ENCODE assay signal across 8 mouse cellular contexts in genomic region chr11:60927264-60927663, GRCm38 (mm10). TPM values are rescaled to one million over a fixed set of nuclear protein-coding genes. Genes with fewer than 3 reads are reported as not detected.
DNase-seq lines count a peak whose midpoint lies in the region; ATAC-seq and TF ChIP-seq lines count a peak whose summit lies in the region.

No protein-coding gene starts in this region.

- no peak overlapping the region for H3K4me3 ChIP-seq in MEL (ENCODE audit: control insufficient read depth in 1 of 2, insufficient read depth in 1 of 2, low read depth in 2 of 2, low read length in 2 of 2)
- peak overlapping the region; percentile 45 for H3K4me3 ChIP-seq in cerebellum, adult 2 months (replicated peaks; ENCODE audit: insufficient read depth, low read depth, low read length)
- no peak overlapping the region for H3K4me3 ChIP-seq in lung, embryonic 14.5 days (ENCODE audit: low read depth, low read length)
- no peak overlapping the region for H3K4me3 ChIP-seq in thymus, adult 2 months (ENCODE audit: control insufficient read depth, insufficient read depth, low read length)

- 0 out of 4 replicates have a peak, but pooled peaks of 1 of the 2 experiments have one; percentile 27 for TF ChIP-seq POLR2A in MEL (IDR thresholded peaks at IDR 0.05; ENCODE audit: control insufficient read depth in 1 of 2, insufficient read depth in 1 of 2, low read depth in 1 of 2, low read length in 2 of 2, poor library complexity in 1 of 2)
- no peak for TF ChIP-seq POLR2A in cerebellum, adult 2 months (IDR thresholded peaks at IDR 0.05; ENCODE audit: borderline replicate concordance, insufficient read depth, low read length)
- TF ChIP-seq POLR2A in thymus, adult 2 months (IDR thresholded peaks at IDR 0.05; ENCODE audit: control insufficient read depth, extremely low read depth, insufficient read depth, low read length, poor library complexity): no peak

- peak overlapping the region; percentile 61 for H3K9ac ChIP-seq in MEL (ENCODE audit: control insufficient read depth, low read depth, low read length, poor library complexity, severe bottlenecking)
- H3K9ac ChIP-seq in lung, embryonic 14.5 days: no peak overlapping the region

- H3K27me3 ChIP-seq in MEL (ENCODE audit: control insufficient read depth in 1 of 2, insufficient read depth in 2 of 2, low read length in 2 of 2): no peaks in the 10 kb centered on the region
- no peaks in the 10 kb centered on the region for H3K27me3 ChIP-seq in cerebellum, adult 2 months (ENCODE audit: control insufficient read depth, insufficient read depth, low read length)
- no peaks in the 10 kb centered on the region for H3K27me3 ChIP-seq in lung, embryonic 14.5 days (ENCODE audit: insufficient read depth, low read length)
- H3K27me3 ChIP-seq in thymus, adult 2 months (ENCODE audit: control insufficient read depth, insufficient read depth, low read length): no peaks in the 10 kb centered on the region

- DNase-seq in MEL (ENCODE audit: low read depth, low spot score): peak; percentile 98
- DNase-seq in cerebellum, adult 2 months: peak; percentile 90 to 91
- peak; percentile 96 for DNase-seq in forelimb bud, embryonic 11.5 days (ENCODE audit: low read depth, low spot score)
- peak; percentile 86 to 93 for DNase-seq in layer of hippocampus, adult 8-10 months (ENCODE audit: low spot score in 2 of 2)
- peak; percentile 99 for DNase-seq in lung, embryonic 14.5 days
- DNase-seq in ovary, adult 18-20 months (ENCODE audit: low spot score): peak; percentile 74
- peak; percentile 87 for DNase-seq in thymus, adult 2 months

- no peak for TF ChIP-seq EP300 in MEL (IDR thresholded peaks at IDR 0.05; ENCODE audit: low read depth in 1 of 2, low read length in 2 of 2)

- H3K4me1 ChIP-seq in MEL (ENCODE audit: control insufficient read depth in 1 of 2, insufficient read depth in 2 of 2, low read length in 2 of 2): peaks cover 9 to 31% of the 10 kb centered on the region in 2 experiments
- H3K4me1 ChIP-seq in cerebellum, adult 2 months (ENCODE audit: control insufficient read depth, insufficient read depth, low read length): no peaks in the 10 kb centered on the region
- peaks cover 8% of the 10 kb centered on the region; the same call in 1 of the 2 replicates for H3K4me1 ChIP-seq in lung, embryonic 14.5 days (ENCODE audit: insufficient read depth)
- peaks cover 12% of the 10 kb centered on the region for H3K4me1 ChIP-seq in thymus, adult 2 months (replicated peaks; ENCODE audit: control insufficient read depth, insufficient read depth, low read length)

- peak overlapping the region; percentile 33; the same call in 1 of the 2 replicates for H3K27ac ChIP-seq in MEL (ENCODE audit: control insufficient read depth, low read depth, low read length)
- no peak overlapping the region for H3K27ac ChIP-seq in cerebellum, adult 2 months (ENCODE audit: insufficient read depth, low read length)
- H3K27ac ChIP-seq in lung, embryonic 14.5 days (ENCODE audit: low read depth): peak overlapping the region; percentile 26; the same call in 1 of the 2 replicates
- no peak overlapping the region for H3K27ac ChIP-seq in thymus, adult 2 months (ENCODE audit: control insufficient read depth, insufficient read depth, low read length)

- WGBS in cerebellum, adult 2 months: 1% methylated on average over 9 of the region's 9 CpGs
- under 1% methylated on average over 9 of the region's 9 CpGs for WGBS in lung, embryonic 14.5 days
- 2% methylated on average over 9 of the region's 9 CpGs for WGBS in thymus, adult 2 months

- TF ChIP-seq RAD21 in MEL (IDR thresholded peaks at IDR 0.05; ENCODE audit: low read depth, low read length): peak; percentile 78

- peak; percentile 76 to 97 (median 94) for TF ChIP-seq CTCF in MEL (IDR thresholded peaks at IDR 0.05 in 2 of 3, conservative IDR thresholded peaks at IDR 0.05 in 1 of 3; ENCODE audit: control insufficient read depth in 1 of 3, insufficient read depth in 1 of 3, low read depth in 2 of 3, low read length in 3 of 3, poor library complexity in 1 of 3, severe bottlenecking in 1 of 3)
- TF ChIP-seq CTCF in cerebellum, adult 2 months (IDR thresholded peaks at IDR 0.05; ENCODE audit: borderline replicate concordance, insufficient read depth, low read depth, low read length): peak; percentile 93
- peak; percentile 95 for TF ChIP-seq CTCF in lung, embryonic 14.5 days (IDR thresholded peaks at IDR 0.05; ENCODE audit: low read depth)
- TF ChIP-seq CTCF in thymus, adult 2 months (IDR thresholded peaks at IDR 0.05; ENCODE audit: borderline replicate concordance, control insufficient read depth, extremely low read depth, insufficient read depth, low read length, poor library complexity): peak; percentile 41; the same call in 1 of the 2 replicates

- H3K36me3 ChIP-seq in MEL (ENCODE audit: control insufficient read depth in 1 of 2, insufficient read depth in 2 of 2, low read length in 2 of 2): peaks cover 2 to 14% of the 10 kb centered on the region in 2 experiments
- H3K36me3 ChIP-seq in lung, embryonic 14.5 days (ENCODE audit: insufficient read depth): no peaks in the 10 kb centered on the region
- no peaks in the 10 kb centered on the region for H3K36me3 ChIP-seq in thymus, adult 2 months (ENCODE audit: control insufficient read depth, insufficient read depth, low read length)

- H3K9me3 ChIP-seq in MEL (replicated peaks; ENCODE audit: insufficient read depth, low read length): no peaks in the 10 kb centered on the region
- H3K9me3 ChIP-seq in lung, embryonic 14.5 days (ENCODE audit: low read depth, low read length): no peaks in the 10 kb centered on the region

- ATAC-seq in hematopoietic stem cell, adult 5-6 weeks (replicated peaks in 1 of 2; ENCODE audit: insufficient read depth in 1 of 2, low FRiP score in 2 of 2, low TSS enrichment in 1 of 2, low read depth in 1 of 2, poor library complexity in 2 of 2, severe bottlenecking in 2 of 2): peak; percentile 67 to 71
- ATAC-seq in lung, embryonic 14.5 days (ENCODE audit: insufficient read depth): peak; percentile 70

- H3K79me2 ChIP-seq in MEL (ENCODE audit: control insufficient read depth, insufficient read depth, low read length, poor library complexity): peaks cover 26% of the 10 kb centered on the region

- peak overlapping the region; percentile 56 for H3K4me2 ChIP-seq in lung, embryonic 14.5 days

TF ChIP-seq in MEL, 35 proteins besides CTCF, POLR2A, EP300 and RAD21 (continues in another document):
- peak; percentile 88 for TF ChIP-seq SIN3A (IDR thresholded peaks at IDR 0.05; ENCODE audit: low read length)
- TF ChIP-seq MEF2A (IDR thresholded peaks at IDR 0.05; ENCODE audit: extremely low read depth, insufficient replicate concordance, low read depth, low read length, poor library complexity, severe bottlenecking): no peak
- no peak for TF ChIP-seq NELFE (IDR thresholded peaks at IDR 0.05; ENCODE audit: low read depth, low read length)
- no peak for TF ChIP-seq POLR2AphosphoS5 (IDR thresholded peaks at IDR 0.05; ENCODE audit: borderline replicate concordance, low read depth, low read length)
- no peak for TF ChIP-seq ZKSCAN1 (IDR thresholded peaks at IDR 0.05; ENCODE audit: low read depth, low read length)
- TF ChIP-seq JUND (IDR thresholded peaks at IDR 0.05; ENCODE audit: low read depth, low read length): no peak
- TF ChIP-seq E2F4 (IDR thresholded peaks at IDR 0.05; ENCODE audit: borderline replicate concordance, low read depth, low read length): no peak
- no peak for TF ChIP-seq POLR2AphosphoS2 (IDR thresholded peaks at IDR 0.05; ENCODE audit: low read length)
- TF ChIP-seq MYC (IDR thresholded peaks at IDR 0.05; ENCODE audit: low read depth, low read length): peak; percentile 99
- TF ChIP-seq NRF1 (IDR thresholded peaks at IDR 0.05; ENCODE audit: insufficient read depth, low read depth, low read length, poor library complexity, severe bottlenecking): no peak
- TF ChIP-seq ZNF384 (IDR thresholded peaks at IDR 0.05; ENCODE audit: low read depth, low read length): no peak
- no peak for TF ChIP-seq UBTF (IDR thresholded peaks at IDR 0.05; ENCODE audit: borderline replicate concordance, insufficient read depth, low read depth, low read length)
- TF ChIP-seq ZMIZ1 (IDR thresholded peaks at IDR 0.05; ENCODE audit: low read depth, low read length): no peak
- no peak for TF ChIP-seq ELF1 (IDR thresholded peaks at IDR 0.05; ENCODE audit: low read depth, low read length)
- 0 out of 2 replicates have a peak, but pooled peaks have one; percentile 28 for TF ChIP-seq TBP (IDR thresholded peaks at IDR 0.05; ENCODE audit: low read depth, low read length)
- TF ChIP-seq CHD1 (IDR thresholded peaks at IDR 0.05; ENCODE audit: low read depth, low read length): no peak

RNA-seq across cellular contexts. Expression of gene Map2k3, which starts 4.6 kb away (rescaled TPM):
- 69.2 and 73.2 TPM in 2 replicates for total RNA-seq in MEL (2012; rRNA removed)
- 100 to 1,000 TPM; 111 to 132 TPM for polyA plus RNA-seq in MEL (2012; ENCODE audit: insufficient read depth in 1 of 2, insufficient read length in 2 of 2, low read depth in 1 of 2, low replicate concordance in 2 of 2, missing spikeins in 1 of 2)
- polyA plus RNA-seq in cerebellum, adult 2 months (2012; rRNA removed): 15.6 and 18.2 TPM in 2 replicates
- 20.5 and 23.0 TPM in 2 replicates for total RNA-seq in hematopoietic stem cell, adult 5-6 weeks (2017)
- total RNA-seq in layer of hippocampus, adult 8-10 months (2022): 10 to 100 TPM; 12.8 to 19.8 (median 16.8) TPM
- polyA plus RNA-seq in lung, embryonic 14.5 days (2014; fragmentation: Nextera tagmentation; extraction: Ambion mirVana): 100.0 and 102 TPM in 2 replicates
- 30.9 and 33.1 TPM in 2 replicates for polyA plus RNA-seq in thymus, adult 2 months (2012; rRNA removed)

RNA-seq across cellular contexts. Expression of gene Natd1, which starts 12.7 kb away (rescaled TPM):
- 3.0 and 3.9 TPM in 2 replicates for total RNA-seq in MEL (2012; rRNA removed)
- 10 to 100 TPM in 1 of 2 experiments, not detected in 1; 10.9 TPM for polyA plus RNA-seq in MEL (2012; ENCODE audit: insufficient read depth in 1 of 2, insufficient read length in 2 of 2, low read depth in 1 of 2, low replicate concordance in 2 of 2, missing spikeins in 1 of 2)
- 16.6 and 16.7 TPM in 2 replicates for polyA plus RNA-seq in cerebellum, adult 2 months (2012; rRNA removed)
- 1.8 and 2.1 TPM in 2 replicates for total RNA-seq in hematopoietic stem cell, adult 5-6 weeks (2017)
- 10 to 100 TPM in 3 of 4 experiments, 1 to 10 TPM in 1; 9.4 to 16.6 (median 13.1) TPM for total RNA-seq in layer of hippocampus, adult 8-10 months (2022)
- 19.1 and 24.5 TPM in 2 replicates for polyA plus RNA-seq in lung, embryonic 14.5 days (2014; fragmentation: Nextera tagmentation; extraction: Ambion mirVana)
- polyA plus RNA-seq in thymus, adult 2 months (2012; rRNA removed): 62.9 and 63.8 TPM in 2 replicates

RNA-seq across cellular contexts. Expression of gene Tmem11, which starts 48.2 kb away (rescaled TPM):
- 90.7 and 125 TPM in 2 replicates for total RNA-seq in MEL (2012; rRNA removed)
- polyA plus RNA-seq in MEL (2012; ENCODE audit: insufficient read depth in 1 of 2, insufficient read length in 2 of 2, low read depth in 1 of 2, low replicate concordance in 2 of 2, missing spikeins in 1 of 2): 100 to 1,000 TPM in 1 of 2 experiments, not detected in 1; 117 TPM
- 58.3 and 62.7 TPM in 2 replicates for polyA plus RNA-seq in cerebellum, adult 2 months (2012; rRNA removed)
- 72.1 and 81.6 TPM in 2 replicates for total RNA-seq in hematopoietic stem cell, adult 5-6 weeks (2017)
- total RNA-seq in layer of hippocampus, adult 8-10 months (2022): 10 to 100 TPM; 25.3 to 27.8 (median 27.1) TPM
- polyA plus RNA-seq in lung, embryonic 14.5 days (2014; fragmentation: Nextera tagmentation; extraction: Ambion mirVana): 66.4 and 73.4 TPM in 2 replicates
- 72.9 and 76.7 TPM in 2 replicates for polyA plus RNA-seq in thymus, adult 2 months (2012; rRNA removed)

Comparison
In these comparisons a context has a peak if more than half of its experiments do, and no peak if none do; other contexts are left out.
1. H3K27ac ChIP-seq: peak in MEL (single experiment) and lung, embryonic 14.5 days (single experiment); none in cerebellum, adult 2 months (single experiment) and thymus, adult 2 months (single experiment).
2. CTCF ChIP-seq: peak in every context shown above with its lines; median percentile 95 in lung, embryonic 14.5 days; 94 in MEL; 93 in cerebellum, adult 2 months; 41 in thymus, adult 2 months.
3. Peak in every context shown above with its lines, with median percentiles within 50 percentile points of each other: DNase-seq.